Mouse (Mus musculus): ENCODE results near the gene Nr1h2. TPM values are rescaled to one million over a fixed set of nuclear protein-coding genes. Genes with fewer than 3 reads are reported as not detected.

Nr1h2 gene
- total RNA-seq, 2 experiments from 2014 or later: 28.8 to 69.2 TPM

DNA sequence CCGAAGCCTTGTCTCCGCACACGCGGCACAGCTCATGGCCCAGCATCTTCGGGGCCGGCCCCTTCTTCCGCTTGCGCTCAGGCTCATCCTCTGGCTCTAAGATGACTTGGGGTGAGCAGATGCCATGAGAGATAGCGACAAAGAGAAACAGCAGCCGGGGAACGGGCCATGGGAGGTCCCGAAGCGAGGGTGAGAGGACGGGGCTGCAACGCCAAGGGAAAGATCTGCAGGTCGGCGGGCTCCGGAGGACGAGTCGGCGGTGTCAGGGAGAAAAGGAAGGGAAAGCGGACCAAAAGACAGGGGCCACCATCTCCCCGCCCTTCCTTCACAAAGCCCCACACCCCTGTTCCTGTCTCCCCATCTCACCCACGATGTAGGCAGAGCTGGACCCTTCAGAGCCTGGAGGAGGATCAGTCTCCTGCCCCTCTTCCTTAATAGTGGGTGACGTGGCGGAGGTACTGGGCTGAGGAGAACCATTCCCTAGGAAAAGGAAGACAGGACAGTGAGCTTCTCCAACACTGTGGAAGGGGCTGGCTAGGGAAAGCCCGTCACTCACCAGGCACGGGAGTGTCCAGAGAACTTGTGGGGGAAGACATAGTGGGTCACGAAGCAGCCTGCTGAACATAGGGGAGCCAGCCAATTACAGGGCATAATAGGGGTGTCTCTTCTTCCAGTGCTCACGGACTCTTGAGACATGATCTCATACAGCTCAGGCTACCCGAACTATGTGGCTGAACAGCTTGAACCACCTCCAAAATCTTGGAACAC lies 1.4 kb downstream of the Nr1h2 start:
- no peak for ATAC-seq (replicated peaks; ENCODE audit: low FRiP score, low TSS enrichment, poor library complexity, severe bottlenecking)

DNA sequence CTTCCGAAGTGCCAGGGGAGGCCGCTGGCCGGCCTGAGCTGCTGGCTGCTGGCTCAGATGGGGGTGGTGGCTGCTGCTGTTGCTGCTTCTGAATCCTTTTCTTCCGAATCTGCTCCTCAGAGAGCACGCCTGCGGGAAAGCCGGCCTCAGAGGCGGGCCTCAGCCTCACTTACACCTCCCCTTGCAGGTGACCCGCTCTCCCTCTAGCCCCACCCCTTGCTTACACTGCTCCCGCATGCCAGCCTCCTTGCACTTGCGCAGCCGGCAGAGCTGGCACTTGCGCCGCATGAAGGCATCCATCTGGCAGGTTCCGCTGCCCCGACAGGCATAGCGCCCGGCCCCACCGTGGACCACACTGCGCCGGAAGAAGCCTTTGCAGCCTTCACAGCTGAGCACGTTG lies 2.0 kb downstream of the Nr1h2 start:
- ATAC-seq (replicated peaks; ENCODE audit: low FRiP score, low TSS enrichment, poor library complexity, severe bottlenecking): no peak

DNA sequence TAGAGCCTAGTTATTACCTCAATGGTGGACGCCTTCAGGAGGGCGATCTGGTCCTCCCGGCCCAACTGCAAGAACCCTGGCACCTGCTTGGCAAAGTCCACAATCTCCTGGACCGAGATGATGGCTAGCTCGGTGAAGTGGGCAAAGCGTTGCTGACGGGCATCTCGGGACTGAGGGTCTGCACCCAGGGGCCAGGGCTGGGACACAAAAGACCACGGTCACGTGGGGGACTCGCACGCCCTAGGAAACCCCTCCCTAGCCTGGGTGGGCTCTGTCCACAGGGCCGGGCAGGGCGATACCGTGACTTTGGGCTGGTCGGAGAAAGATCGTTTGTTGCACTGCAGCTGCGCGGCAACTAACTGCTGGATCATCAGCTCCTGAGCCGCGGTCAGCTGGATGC lies 2.5 kb downstream of the Nr1h2 start:
- ATAC-seq (replicated peaks; ENCODE audit: low FRiP score, low TSS enrichment, poor library complexity, severe bottlenecking): no peak

DNA sequence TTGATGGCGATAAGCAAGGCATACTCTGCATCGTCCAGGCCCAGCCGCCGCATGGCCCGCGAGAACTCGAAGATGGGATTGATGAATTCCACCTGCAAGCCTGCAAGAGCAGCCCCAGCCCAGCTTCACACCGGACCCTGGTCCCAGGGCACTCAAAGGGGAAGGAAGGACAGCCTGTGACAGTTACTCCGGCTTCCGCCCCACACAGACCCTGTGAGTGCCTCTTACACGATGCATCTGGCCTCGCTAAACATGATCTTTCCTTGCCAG lies 3.4 kb downstream of the Nr1h2 start:
- no peak for ATAC-seq (replicated peaks; ENCODE audit: low FRiP score, low TSS enrichment, poor library complexity, severe bottlenecking)

DNA sequence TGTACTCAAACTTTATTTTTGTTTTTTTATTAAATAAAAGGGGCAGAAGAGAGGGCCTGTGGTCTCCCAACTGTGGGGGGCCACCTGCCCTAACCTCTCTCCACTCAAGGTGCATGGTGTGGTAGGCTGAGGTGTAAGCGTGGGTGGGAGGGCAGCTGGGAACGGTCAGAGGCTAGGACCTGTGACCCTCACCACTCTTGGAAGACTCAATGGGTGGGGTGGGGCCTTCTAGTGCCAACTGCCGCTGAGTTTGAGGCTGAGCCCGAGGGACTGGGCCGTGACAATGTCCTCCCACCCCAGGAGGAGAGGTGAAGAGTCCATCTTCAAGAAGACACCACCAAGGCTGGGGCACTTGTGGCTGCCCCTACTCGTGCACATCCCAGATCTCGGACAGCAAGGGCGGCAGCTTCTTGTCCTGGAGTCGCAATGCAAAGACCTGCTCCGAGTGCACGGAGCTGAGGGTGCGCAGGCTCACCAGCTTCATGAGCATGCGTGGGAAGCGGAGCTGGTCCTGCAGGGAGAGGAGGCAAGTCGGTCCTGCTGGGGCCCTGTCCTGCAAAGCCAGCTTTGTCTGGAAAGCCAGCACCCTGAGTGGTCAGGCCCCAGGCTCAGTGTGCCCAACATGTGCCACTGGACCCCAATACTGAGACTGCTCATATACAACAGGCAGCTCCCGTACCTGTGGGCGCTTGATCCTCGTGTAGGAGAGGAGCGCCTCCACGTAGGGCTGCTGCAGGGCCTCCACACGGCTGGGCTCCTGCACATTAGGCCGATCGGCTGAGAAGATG lies 3.9 kb downstream of the Nr1h2 start:
- ATAC-seq (replicated peaks; ENCODE audit: low FRiP score, low TSS enrichment, poor library complexity, severe bottlenecking): no peak

DNA sequence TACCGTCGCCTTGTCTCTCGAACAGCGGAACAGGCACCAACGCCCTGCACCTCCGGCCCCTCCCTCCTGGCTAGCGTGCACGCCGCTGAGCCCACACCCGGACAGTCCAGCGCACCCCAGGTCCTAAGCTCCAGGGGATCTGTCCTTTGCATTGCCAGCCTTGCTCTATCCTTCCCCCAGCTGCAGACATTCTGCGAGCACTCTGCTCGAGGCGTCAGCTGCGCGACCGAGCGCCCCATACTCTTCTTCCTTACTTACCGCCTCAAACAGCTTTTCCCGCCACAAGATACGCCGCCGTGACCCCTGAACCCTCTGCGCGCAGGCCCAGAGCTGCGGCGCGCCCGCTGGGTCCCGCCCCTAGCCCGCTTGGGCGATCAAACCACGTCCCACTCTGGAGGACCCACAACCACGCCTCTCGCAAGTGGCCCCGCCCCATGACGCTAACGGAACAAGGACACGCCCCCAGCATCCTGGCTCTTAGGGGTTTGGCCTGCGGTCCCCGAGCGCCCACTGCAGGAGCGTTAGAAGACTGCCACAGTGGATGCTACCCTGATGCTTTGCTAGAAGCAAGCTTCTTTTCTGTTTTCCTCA lies 5.2 kb downstream of the Nr1h2 start, which contains the start of gene Pold1:
TSS of gene Pold1 (minus strand) at position 353 of the 591 bp plus-strand sequence.
- peak; percentile 86 for ATAC-seq (replicated peaks; ENCODE audit: low FRiP score, low TSS enrichment, poor library complexity, severe bottlenecking)

DNA sequence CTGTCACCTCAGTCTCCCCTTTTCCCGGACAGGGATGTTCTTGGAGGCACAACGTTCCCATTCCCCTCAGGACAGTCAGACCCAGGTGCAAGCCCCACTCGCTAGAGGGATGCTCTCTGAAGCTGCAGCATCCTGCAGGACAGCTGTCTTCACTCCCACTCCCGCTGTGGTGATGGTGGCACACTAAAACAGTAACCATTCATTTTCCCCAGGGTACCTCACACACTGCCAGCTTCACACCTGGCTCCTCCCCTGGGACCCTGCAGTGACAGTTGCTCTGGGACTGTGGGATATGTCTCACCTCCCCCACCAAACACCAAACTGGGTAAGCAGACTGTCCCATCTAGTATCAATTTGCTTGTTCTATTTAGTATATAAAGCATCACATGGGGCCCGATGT lies 6.0 kb downstream of the Nr1h2 start:
- no peak for ATAC-seq (replicated peaks; ENCODE audit: low FRiP score, low TSS enrichment, poor library complexity, severe bottlenecking)

DNA sequence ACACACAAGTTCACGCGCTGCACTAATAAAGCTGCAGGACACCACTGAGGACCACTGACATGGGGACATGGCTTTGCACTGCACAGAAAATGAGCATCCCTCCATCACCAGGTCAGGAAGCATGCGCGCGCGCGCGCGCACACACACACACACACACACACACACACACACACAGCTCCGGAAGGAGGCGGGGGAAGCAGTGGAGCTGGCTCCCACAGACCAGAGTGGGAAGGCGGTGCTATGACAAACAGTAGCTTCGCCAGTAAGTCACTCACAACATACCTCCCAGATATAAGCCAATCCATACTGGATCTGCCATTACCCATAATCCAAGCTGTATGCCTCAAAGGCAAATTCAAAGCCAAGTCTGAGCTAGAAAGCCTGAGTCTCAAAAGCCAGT lies 6.7 kb downstream of the Nr1h2 start:
- no peak for ATAC-seq (replicated peaks; ENCODE audit: low FRiP score, low TSS enrichment, poor library complexity, severe bottlenecking)

DNA sequence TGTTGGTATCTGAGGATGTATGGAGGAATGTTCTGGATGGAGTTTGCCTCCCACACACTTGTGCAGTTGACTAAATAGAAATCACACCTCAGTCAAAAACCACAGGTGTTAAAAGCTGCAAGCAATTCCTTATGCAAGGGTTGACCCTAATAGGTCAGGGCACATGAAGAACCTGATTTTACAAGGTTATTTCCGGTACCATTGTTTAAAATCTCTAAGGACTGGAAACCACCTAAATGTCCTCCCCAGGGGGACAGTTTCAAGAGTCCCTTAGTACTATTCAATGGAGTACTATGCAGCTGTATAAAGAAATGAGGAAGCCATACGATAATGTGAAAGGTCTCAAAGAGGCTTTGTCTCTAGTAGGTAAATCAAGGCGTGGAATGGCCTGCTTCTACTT lies 7.5 kb downstream of the Nr1h2 start:
- no peak for ATAC-seq (replicated peaks; ENCODE audit: low FRiP score, low TSS enrichment, poor library complexity, severe bottlenecking)

DNA sequence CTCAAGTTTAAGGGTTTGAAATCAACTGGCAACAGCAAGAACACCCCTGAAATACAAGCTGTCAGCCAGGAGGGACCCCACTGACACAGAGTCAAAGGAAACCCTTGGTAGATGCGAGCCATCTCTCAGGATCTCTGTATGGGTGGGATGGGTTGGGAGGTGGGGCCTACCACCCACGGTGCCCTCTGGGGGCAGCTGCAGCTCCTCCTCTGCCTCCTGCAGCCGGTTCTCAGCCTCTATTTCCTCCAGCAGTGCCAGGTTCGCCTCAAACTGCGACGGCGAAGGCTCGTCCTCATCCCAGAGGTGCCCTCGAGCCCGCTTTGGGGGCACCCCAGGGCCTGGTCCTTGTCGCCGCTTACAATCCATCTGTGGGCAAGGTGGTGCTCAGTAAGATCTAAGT lies 10.7 kb downstream of the Nr1h2 start:
- no peak for ATAC-seq (replicated peaks; ENCODE audit: low FRiP score, low TSS enrichment, poor library complexity, severe bottlenecking)

DNA sequence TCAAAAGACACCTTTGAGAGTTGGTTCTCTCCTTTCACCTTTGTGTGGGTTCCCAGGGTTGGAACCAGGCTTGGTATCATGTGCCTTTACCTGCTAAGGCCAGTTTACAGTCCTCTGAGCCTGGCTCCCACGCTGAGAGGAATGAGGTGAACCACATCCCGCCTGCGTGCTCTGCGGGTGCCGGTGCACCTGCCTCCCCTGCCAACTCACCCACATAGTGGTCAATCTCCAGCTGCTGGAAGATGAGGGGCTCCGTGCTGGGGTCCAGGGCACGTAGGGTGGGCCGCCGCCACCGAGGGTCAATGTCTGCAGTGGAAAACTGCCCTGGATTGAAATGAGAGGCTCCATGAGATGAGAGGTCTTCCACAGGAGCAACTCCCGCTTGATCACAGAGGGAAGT lies 11.2 kb downstream of the Nr1h2 start:
- no peak for ATAC-seq (replicated peaks; ENCODE audit: low FRiP score, low TSS enrichment, poor library complexity, severe bottlenecking)

DNA sequence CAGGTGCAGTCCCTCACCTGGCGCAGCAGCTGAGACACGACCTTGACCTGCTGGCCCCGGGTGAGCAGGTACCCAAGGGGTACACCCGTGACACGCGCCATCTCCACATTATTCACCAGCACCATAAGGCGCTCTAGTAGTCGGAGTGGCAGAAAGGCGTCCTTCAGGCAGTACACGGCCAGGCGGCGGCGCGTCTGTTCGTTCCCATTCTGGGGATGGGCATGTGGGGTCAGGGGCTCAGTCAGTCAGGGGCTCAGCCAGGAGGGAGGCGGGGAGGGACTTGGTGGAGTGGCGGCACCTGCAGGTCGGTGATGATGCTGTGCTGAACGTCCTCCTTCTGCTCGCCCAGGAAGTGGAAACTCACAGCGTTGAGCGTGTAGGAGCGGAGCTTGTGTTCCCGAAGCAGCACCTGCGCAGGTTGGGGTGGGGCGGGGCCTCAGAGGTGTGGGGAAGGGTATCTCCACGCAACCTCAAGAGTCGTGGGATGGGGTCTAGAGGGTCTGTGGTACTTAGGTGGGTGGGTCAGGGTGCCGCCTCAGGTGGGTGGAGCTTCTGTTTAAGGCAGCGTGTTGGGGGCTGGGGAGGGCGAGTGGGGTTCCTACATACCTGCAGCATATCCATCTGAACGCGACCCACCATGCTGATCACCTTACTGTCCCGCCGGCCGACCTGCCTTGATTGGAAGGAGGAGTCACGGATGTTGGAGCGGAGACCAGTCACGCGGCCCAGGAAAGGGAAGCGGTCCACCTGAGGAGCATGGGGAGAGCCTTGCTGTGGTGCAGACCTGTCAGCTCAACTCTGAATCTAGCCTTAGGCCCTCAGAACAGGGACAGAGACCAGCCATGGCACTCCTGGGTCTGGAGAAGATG lies 14.8 kb downstream of the Nr1h2 start:
- no peak for ATAC-seq (replicated peaks; ENCODE audit: low FRiP score, low TSS enrichment, poor library complexity, severe bottlenecking)

DNA sequence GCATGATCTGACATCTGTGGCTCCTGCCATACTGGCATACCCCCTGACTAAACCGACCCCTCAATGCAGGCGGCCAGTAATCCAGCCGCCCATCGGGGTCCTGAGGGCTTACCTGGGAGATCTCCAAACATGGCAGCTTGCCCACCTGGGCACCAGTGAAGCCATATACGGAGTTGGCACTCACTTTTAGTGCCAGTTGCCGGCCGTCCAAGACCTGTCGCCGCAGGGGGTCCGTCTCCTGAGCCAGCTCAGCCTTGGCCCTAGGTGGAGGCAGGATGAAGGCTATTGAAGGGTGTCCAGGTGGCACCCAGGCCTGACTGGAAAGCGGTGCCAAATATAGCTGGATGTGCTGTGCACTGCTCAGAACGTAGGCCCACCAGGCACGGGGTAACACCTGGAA lies 16.3 kb downstream of the Nr1h2 start:
- no peak for ATAC-seq (replicated peaks; ENCODE audit: low FRiP score, low TSS enrichment, poor library complexity, severe bottlenecking)

DNA sequence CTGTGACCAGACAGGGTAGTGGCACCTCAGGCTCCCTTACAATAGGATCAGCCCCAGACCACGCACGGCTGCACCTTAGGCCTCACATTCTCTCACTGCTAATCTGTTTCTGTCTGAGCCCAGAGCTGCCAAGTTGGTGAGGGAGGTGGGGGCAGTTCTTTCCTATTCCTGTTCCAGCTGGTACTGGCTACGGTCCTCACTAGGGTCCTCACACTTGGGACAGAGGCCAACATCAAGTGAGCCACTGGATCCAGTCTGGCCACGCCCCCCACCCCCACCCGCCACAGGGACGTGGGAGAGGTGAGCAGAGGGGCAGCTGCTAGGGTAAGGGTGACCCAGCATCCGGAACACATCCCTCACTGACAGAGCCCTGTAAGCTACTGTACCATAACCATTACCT lies 16.7 kb downstream of the Nr1h2 start:
- no peak for ATAC-seq (replicated peaks; ENCODE audit: low FRiP score, low TSS enrichment, poor library complexity, severe bottlenecking)

DNA sequence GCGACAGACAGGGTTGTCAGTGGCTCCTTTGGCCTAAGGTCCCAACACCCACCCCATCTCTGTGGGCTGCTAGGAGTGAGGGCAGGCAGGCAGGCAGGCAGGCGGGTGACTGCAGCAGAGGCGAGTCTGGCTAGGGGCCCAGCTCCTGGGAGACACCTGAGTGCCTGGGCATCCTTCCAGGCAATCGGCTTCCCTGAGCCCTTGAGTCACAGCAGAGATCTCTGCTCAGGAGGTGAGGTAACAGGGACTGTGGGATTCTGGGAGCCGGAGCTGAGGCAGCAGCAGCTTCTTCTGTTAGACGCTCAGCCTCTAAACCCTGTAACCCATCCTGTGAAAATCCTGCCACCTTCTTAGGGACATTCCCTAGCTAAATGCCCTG lies 17.2 kb downstream of the Nr1h2 start:
- no peak for ATAC-seq (replicated peaks; ENCODE audit: low FRiP score, low TSS enrichment, poor library complexity, severe bottlenecking)

DNA sequence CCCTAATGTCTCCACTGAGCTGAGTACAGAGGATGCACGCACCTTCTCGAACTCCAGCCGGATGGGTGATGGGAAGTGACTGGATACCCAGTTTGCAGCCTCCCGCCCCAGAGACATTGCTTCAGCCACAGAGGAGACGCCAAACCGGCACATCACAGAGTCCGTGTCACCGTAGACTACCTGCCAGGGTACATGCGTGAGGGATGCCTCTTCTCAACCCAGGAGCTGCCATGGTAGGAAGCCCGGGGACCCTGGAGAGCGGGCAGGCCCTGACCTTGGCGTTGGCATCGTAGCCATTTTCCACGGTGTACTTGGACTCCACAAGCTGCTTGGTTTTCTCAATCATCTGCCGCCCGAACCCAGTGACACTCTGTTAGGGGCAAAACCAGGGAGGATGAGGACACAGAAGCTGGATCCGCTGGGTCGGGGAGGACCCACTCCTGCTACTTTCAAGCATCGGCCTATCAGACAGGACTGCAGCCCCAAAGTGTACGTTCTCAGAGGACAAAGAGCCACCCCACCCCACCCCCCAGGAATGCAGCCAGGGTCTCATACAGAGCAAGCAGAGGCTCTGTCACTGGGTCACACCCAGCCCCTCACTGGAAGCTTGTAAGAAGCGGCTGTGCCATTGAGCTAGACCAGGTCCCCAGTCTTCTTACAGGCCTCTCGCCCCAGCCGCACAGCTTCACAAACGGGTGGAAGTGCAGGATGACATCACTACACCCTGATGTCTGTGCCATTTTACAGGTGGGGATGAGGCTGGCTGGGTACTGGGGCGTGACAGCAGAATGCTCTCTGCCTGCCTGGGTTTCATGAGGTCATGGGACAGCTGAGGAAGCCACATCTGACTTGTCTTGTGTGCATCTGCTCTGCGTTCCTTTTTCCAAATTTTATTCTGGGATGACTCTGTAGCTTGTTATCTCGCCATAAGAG lies 17.8 kb downstream of the Nr1h2 start:
- ATAC-seq (replicated peaks; ENCODE audit: low FRiP score, low TSS enrichment, poor library complexity, severe bottlenecking): no peak

DNA sequence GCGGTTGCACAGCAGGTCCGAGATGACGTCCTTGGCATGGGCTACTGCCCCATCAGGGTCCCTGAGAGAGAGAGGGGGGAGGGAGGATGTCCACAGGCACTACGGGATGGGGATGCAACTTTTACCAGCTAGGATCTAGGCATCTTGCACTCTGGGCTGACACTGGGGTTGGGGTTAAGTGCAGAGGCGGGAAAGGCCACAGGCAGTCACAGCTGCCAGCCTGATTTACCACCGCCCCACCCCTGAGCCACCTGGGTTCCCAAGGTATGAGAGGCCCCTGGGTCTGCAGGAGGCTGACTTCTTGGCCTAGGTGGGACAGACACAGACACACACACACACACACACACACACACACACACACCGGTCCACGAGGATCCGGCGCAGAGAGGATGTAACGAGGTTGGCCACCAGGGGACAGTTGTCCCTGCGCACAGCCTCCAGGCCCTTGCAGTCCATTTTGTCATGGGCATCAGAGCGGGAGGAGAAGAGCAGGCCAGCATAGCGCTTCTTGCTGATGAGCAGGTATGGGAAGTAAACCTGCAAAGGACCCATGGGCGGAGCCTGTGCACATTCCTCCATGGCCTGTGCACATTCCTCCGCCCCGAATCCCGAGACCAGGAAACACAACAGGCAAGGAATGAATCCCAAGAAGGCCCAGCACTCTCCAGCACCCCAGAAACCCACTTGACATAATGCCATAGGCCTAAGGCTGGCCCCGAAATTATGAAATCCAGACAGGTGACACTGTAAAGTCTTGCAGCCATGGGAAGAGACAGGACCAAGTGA lies 18.9 kb downstream of the Nr1h2 start:
- no peak for ATAC-seq (replicated peaks; ENCODE audit: low FRiP score, low TSS enrichment, poor library complexity, severe bottlenecking)

DNA sequence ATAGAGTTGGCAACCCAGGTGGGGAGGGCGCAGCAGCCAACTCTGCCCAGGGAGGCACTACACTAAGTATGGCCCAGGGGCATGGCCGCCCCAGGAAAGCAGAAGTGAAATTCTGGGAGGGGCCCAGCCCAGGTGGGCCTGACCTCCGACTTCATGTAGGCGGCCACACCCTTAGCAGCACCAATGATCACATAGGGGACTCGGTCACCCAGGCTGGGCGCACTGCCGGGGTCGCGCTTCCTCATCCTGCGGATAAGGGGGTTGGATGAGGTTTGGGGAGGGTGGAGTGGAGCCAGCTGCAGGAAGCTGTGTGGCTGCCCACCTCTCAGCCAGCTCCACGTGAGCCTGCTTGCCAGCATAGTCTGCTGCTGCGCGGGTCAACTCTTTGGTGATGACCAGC lies 19.5 kb downstream of the Nr1h2 start:
- ATAC-seq (replicated peaks; ENCODE audit: low FRiP score, low TSS enrichment, poor library complexity, severe bottlenecking): no peak
